Mouse (Mus musculus) bone marrow macrophage, adult 2 months (primary cell): ENCODE data around the gene Dnm1.

ENCODE experiments used
- CTCF ChIP-seq: IDR thresholded peaks from 2 replicates; pipeline ENCODE4 v1.5.1; 2012; ENCODE audit warnings: low read depth, mild to moderate bottlenecking, low read length, moderate library complexity
- POLR2A ChIP-seq: IDR thresholded peaks from 2 replicates; pipeline ENCODE4 v1.6.1; 2012; ENCODE audit warnings: mild to moderate bottlenecking, low read depth, low read length, borderline replicate concordance

- no peak for TF ChIP-seq CTCF
- TF ChIP-seq POLR2A, result no peak
These were observed 42.9 kb downstream of the Dnm1 start for GRCm38 (mm10) chr2:32310096-32310845.
